Mouse (Mus musculus) gastrocnemius, postnatal 25 days (tissue): ENCODE results near the gene Slc5a5. TPM values are rescaled to one million over a fixed set of nuclear protein-coding genes. Genes with fewer than 3 reads are reported as not detected.

Source experiments
- microRNA-seq, 2 experiments: library from miRNA; unstranded; fragments of <30 nt; microRNA quantifications; one replicate each; pipeline ENCODE4 v1.2.0; 2021; ENCODE audit warnings: borderline replicate concordance in 2 of 2
- total RNA-seq, 2 experiments: library from RNA; stranded (reverse); gene quantifications; 1 replicate in 1 of 2; 2 replicates in 1 of 2; pipeline ENCODE4 v1.2.3; 2021

Gene Slc5a5
- total RNA-seq, 2 experiments from 2014 or later: not detected

Small RNA genes lying within 50 kb of the gene (microRNA-seq; reads per million reads assigned to microRNA genes)
- 1.3 to 2.2 reads per million in 2 experiments for gene Mir1969
- gene Mir7067: 0 reads per million in 2 experiments

Other genes starting within 250 kb of the Slc5a5 start
- gene Pgpep1, start 232.4 kb downstream of the Slc5a5 start, total RNA-seq: 10 to 100 TPM; 18.6 to 22.6 TPM
- gene Lsm4, start 219.5 kb downstream of the Slc5a5 start, total RNA-seq: 10 to 100 TPM; 57.7 to 66.0 TPM
- 10 to 100 TPM; 54.5 to 68.6 TPM for gene Jund, start 193.8 kb downstream of the Slc5a5 start, total RNA-seq
- not detected for gene Iqcn, start 189.3 kb downstream of the Slc5a5 start, total RNA-seq
- not detected for gene Gm3336, start 174.2 kb downstream of the Slc5a5 start, total RNA-seq
- gene Pde4c, start 169.0 kb downstream of the Slc5a5 start, total RNA-seq: 1 to 10 TPM; 1.6 to 2.3 TPM
- 10 to 100 TPM; 40.0 to 40.4 TPM for gene Rab3a, start 138.1 kb downstream of the Slc5a5 start, total RNA-seq
- gene Mpv17l2, start 131.8 kb downstream of the Slc5a5 start, total RNA-seq: 10 to 100 TPM; 19.6 to 25.6 TPM
- 10 to 100 TPM; 13.1 to 18.7 TPM for gene Pik3r2, start 116.0 kb downstream of the Slc5a5 start, total RNA-seq
- 1 to 10 TPM; 2.4 to 3.4 TPM for gene Mast3, start 87.7 kb downstream of the Slc5a5 start, total RNA-seq
- not detected for gene Il12rb1, start 84.3 kb downstream of the Slc5a5 start, total RNA-seq
- 10 to 100 TPM; 21.7 to 39.3 TPM for gene Arrdc2, start 53.0 kb downstream of the Slc5a5 start, total RNA-seq
- 10 to 100 TPM; 11.8 to 14.4 TPM for gene Kcnn1, start 29.5 kb downstream of the Slc5a5 start, total RNA-seq
- gene Ccdc124, start 18.8 kb downstream of the Slc5a5 start, total RNA-seq: 10 to 100 TPM; 58.3 to 58.8 TPM
- 100 to 1,000 TPM; 829 to 878 TPM for gene Rpl18a, start 4.7 kb upstream of the Slc5a5 start, total RNA-seq
- gene Map1s, start 13.2 kb upstream of the Slc5a5 start, total RNA-seq: 10 to 100 TPM; 11.6 to 11.7 TPM